Mouse (Mus musculus) liver, adult 2 months (tissue): ENCODE data around the gene Gin1.

Experiments used
- CTCF ChIP-seq: fragments of 200-500 bp; IDR thresholded peaks from 2 replicates; pipeline ENCODE4 v1.5.1; 2011; ENCODE audit warnings: low read depth, low read length, control low read depth
- POLR2A ChIP-seq: fragments of 200-500 bp; IDR thresholded peaks from 2 replicates; pipeline ENCODE4 v1.6.1; 2011; ENCODE audit warnings: low read length, control low read depth; ENCODE audit not compliant: insufficient read depth; ENCODE audit errors: extremely low read depth

DNA sequence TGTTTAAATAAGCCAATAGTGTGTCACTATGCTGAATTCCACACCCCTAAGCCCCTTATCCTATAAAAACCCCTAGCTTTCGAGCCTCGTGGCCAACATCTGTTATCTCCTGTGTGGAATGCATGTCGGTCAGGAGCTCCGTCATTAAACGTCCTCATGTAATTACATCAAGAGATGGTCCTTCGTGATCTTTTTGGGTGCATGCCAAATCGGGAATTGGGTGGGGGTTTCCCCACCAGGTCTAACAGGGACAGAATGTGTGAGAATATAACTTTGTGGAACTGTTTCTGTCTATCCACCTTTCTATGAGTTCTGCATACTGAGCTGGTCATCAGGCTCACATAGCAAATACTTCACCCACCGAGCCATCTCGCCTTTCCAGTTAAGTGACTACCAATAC lies 26.0 kb downstream of the Gin1 start:
- TF ChIP-seq CTCF, result no peak
- TF ChIP-seq POLR2A, result no peak
